Mouse (Mus musculus): Measurements from ENCODE around the gene Prkd1. TPM values are rescaled to one million over a fixed set of nuclear protein-coding genes. Genes with fewer than 3 reads are reported as not detected.

Prkd1 gene
- polyA plus RNA-seq, 1 experiment from 2014 or later: 6.5 TPM

DNA sequence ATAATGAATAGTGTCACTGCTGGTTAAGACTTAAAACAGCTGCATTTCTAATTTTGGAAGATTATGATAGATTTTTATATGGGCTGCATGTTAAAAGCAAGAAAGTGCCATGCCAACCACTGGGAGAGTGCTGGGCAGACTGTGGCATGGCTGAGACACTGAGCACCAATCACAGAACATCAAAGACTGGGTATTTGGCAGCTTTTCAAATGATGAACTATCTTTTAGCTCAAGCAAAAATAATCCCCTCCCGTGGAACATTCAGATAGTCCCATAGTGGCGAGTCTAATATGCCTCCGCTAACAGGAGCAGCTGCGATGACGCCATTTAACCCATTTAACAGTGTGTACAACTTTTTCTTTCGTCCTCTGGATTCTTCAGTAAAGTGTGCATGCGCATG lies 169.1 kb downstream of the Prkd1 start:
- Histone ChIP-seq H3K4me1 (peaks cover 5% of the 10 kb centered on the region; the same call in 1 of the 2 replicates), H3K27me3 (ENCODE audit: insufficient read depth, poor library complexity, severe bottlenecking) (no peaks in the 10 kb centered on the region), H3K36me3 (no peaks in the 10 kb centered on the region), H3K9me3 (no peaks in the 10 kb centered on the region), H3K27ac (no peak overlapping the region), H3K4me3 (no peak overlapping the region)
- DNase-seq (ENCODE audit: low spot score): no peak
- WGBS: 88% methylated on average over 7 of the region's 7 CpGs

- Histone ChIP-seq H3K4me1 (no peaks in the 10 kb centered on the region), H3K27ac (no peak overlapping the region), H3K27me3 (ENCODE audit: insufficient read depth, poor library complexity, severe bottlenecking) (no peaks in the 10 kb centered on the region), H3K9me3 (no peaks in the 10 kb centered on the region), H3K36me3 (0 out of 2 replicates have a peak, but pooled peaks cover 8% of the 10 kb centered on the region), H3K4me3 (no peak overlapping the region)
- DNase-seq (ENCODE audit: low spot score): no peak
- WGBS: 86% methylated on average over 3 of the region's 3 CpGs
Observed at GRCm38 (mm10) chr12:50457151-50457550, 191.7 kb downstream of the Prkd1 start.

- Histone ChIP-seq H3K27me3 (ENCODE audit: insufficient read depth, poor library complexity, severe bottlenecking) (no peaks in the 10 kb centered on the region), H3K36me3 (no peaks in the 10 kb centered on the region), H3K9me3 (no peaks in the 10 kb centered on the region), H3K4me3 (no peak overlapping the region), H3K4me1 (no peaks in the 10 kb centered on the region), H3K27ac (no peak overlapping the region)
- no peak for DNase-seq (ENCODE audit: low spot score)
- 93% methylated on average over 3 of the region's 3 CpGs for WGBS
Observed at GRCm38 (mm10) chr12:50451761-50452160, 197.1 kb downstream of the Prkd1 start.

DNA sequence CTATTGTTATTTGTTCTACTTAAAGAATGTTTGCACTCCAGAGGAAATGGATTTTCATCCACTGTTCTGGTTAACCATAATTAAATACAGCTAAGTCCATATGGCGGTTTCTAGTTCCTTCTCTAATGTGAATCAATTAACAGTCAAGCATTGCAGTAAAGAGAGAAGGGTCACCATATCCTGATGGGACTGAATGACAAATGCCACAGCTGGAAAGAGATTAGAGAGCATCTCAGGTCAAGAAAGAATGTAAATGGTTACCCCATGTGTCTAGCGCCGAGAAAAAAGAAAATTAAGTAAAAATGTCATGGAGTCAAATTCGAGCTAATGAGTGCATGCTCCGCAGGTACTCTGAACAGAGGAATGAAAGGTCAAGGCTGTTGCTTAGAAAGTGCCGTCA lies 212.2 kb downstream of the Prkd1 start:
- DNase-seq (ENCODE audit: low spot score): no peak
- H3K27ac ChIP-seq: no peak overlapping the region
- 86% methylated on average over 6 of the region's 6 CpGs for WGBS
- H3K36me3 ChIP-seq: no peaks in the 10 kb centered on the region
- H3K4me3 ChIP-seq: no peak overlapping the region
- no peaks in the 10 kb centered on the region for H3K27me3 ChIP-seq (ENCODE audit: insufficient read depth, poor library complexity, severe bottlenecking)
- no peaks in the 10 kb centered on the region for H3K4me1 ChIP-seq
- no peaks in the 10 kb centered on the region for H3K9me3 ChIP-seq

- no peaks in the 10 kb centered on the region for H3K36me3 ChIP-seq
- 87% methylated on average over 5 of the region's 5 CpGs for WGBS
- H3K4me1 ChIP-seq: no peaks in the 10 kb centered on the region
- H3K9me3 ChIP-seq: no peaks in the 10 kb centered on the region
- no peak overlapping the region for H3K27ac ChIP-seq
- no peak overlapping the region for H3K4me3 ChIP-seq
- no peaks in the 10 kb centered on the region for H3K27me3 ChIP-seq (ENCODE audit: insufficient read depth, poor library complexity, severe bottlenecking)
- DNase-seq (ENCODE audit: low spot score): no peak
Observed at GRCm38 (mm10) chr12:50430129-50430703, 218.7 kb downstream of the Prkd1 start.

DNA sequence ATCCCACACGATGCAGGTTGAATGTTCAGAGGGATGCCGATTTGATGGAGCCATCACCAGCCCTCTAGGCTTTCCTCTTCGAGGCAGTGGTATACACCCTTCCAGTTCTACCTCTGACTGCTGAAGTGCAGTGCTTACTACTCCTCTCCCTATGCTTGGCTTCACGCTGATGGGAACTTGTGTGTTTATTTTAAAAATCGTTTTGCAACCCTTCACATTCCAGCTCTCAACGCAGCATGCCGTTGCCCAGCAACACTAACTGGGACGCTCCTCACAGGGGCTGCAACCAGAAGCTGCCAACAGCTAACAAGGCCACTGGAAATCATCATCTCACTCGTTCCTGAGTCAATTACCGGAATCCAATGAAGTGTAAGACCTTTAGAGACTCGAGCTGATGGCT lies 296.5 kb downstream of the Prkd1 start:
- Histone ChIP-seq H3K27me3 (ENCODE audit: insufficient read depth, poor library complexity, severe bottlenecking) (no peaks in the 10 kb centered on the region), H3K27ac (no peak overlapping the region), H3K9me3 (no peaks in the 10 kb centered on the region), H3K4me1 (peaks cover 8% of the 10 kb centered on the region; the same call in 1 of the 2 replicates), H3K4me3 (no peak overlapping the region; the same call in 1 of the 2 replicates), H3K36me3 (no peaks in the 10 kb centered on the region)
- DNase-seq (ENCODE audit: low spot score): peak; percentile 77
- WGBS: 52% methylated on average over 11 of the region's 11 CpGs

DNA sequence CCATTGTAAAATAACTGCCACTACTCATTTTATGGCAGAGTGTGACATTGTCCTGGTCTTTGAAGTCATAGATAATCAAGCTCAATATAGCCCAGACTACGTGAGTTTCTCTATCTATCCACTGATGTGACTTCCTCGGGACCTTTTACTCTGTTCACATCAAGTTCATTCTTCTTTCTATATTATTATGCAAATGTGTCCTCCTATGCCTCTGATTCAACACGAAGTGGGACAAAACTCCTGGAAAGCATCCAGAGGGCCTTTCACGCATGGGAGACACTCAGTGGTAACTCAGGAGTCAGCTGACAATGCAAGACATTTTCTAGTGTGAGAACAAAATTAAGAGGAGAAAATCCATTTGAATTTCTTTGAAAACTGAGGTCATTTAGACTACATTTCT lies 315.7 kb downstream of the Prkd1 start:
- Histone ChIP-seq H3K27me3 (ENCODE audit: insufficient read depth, poor library complexity, severe bottlenecking) (no peaks in the 10 kb centered on the region), H3K4me1 (no peaks in the 10 kb centered on the region), H3K27ac (no peak overlapping the region), H3K9me3 (no peaks in the 10 kb centered on the region), H3K4me3 (no peak overlapping the region), H3K36me3 (no peaks in the 10 kb centered on the region)
- DNase-seq (ENCODE audit: low spot score): no peak
- WGBS: 69% methylated on average over 4 of the region's 4 CpGs

DNA sequence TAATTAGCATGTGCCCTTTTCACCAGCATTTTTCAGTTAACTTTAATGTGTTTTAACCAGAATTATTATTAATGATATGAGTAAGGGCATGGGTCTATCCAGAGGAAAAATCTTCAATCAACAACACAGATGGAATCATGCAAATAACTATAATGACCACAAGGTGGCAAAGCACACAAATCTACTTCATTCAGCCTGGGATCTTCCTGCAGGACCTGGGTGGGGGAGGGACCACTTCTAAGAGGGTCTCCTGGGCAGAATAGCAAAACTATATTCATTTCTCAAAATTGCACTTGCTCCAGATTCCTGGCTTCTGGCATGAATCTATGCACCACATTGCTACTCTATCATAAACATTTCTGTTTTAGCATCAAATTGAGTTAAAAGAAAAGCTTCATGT lies 334.3 kb downstream of the Prkd1 start:
- Histone ChIP-seq H3K4me1 (no peaks in the 10 kb centered on the region), H3K27ac (no peak overlapping the region), H3K9me3 (no peaks in the 10 kb centered on the region), H3K4me3 (no peak overlapping the region), H3K27me3 (ENCODE audit: insufficient read depth, poor library complexity, severe bottlenecking) (no peaks in the 10 kb centered on the region), H3K36me3 (no peaks in the 10 kb centered on the region)
- DNase-seq (ENCODE audit: low spot score): no peak

DNA sequence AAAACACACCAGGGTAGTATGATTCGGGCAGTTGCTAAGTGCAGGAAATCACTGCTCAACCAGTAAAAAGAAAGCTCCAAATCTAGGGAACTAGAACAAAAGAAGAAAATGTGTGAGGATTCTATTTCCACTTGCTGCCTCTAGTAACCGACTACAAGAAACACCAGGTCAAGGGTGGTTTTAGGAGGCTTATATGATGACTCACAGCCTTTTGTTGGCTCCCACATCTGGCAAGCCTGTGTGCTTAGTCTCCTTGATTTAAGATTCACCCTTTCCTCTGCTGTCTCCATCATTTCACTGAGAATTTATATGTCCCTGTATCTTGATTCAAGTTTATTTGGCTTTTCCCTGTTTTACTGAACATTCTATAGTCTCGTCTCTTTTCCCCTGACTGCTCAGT lies 339.6 kb downstream of the Prkd1 start:
- no peak for DNase-seq (ENCODE audit: low spot score)
- H3K27ac ChIP-seq: no peak overlapping the region
- H3K4me3 ChIP-seq: no peak overlapping the region
- no peaks in the 10 kb centered on the region for H3K36me3 ChIP-seq
- H3K4me1 ChIP-seq: no peaks in the 10 kb centered on the region
- 61% methylated on average over 3 of the region's 3 CpGs for WGBS
- no peaks in the 10 kb centered on the region for H3K9me3 ChIP-seq
- H3K27me3 ChIP-seq (ENCODE audit: insufficient read depth, poor library complexity, severe bottlenecking): no peaks in the 10 kb centered on the region

DNA sequence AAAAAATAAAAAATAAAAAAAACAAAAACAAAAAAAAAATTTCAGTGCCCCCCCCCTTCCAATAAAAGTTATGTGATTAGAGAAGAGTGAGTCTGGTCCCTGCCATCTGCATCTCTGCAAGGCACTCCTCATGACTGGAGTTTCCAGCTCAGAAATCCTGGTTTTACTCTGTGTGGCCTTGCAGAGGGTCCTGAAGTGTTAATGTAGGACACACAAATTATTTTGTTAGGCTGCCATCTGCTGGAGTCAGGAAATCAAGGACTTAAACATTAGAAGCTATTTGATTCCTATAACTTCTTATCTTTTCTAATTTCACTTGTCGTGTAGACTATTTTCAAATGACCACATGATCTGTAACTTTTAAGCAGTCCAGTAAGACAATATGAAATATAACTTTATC lies 347.6 kb downstream of the Prkd1 start:
- H3K4me1 ChIP-seq: no peaks in the 10 kb centered on the region
- 30% methylated on average over 1 of the region's 1 CpGs for WGBS
- no peak for DNase-seq (ENCODE audit: low spot score)
- H3K9me3 ChIP-seq: no peaks in the 10 kb centered on the region
- H3K36me3 ChIP-seq: no peaks in the 10 kb centered on the region
- H3K27ac ChIP-seq: no peak overlapping the region
- H3K27me3 ChIP-seq (ENCODE audit: insufficient read depth, poor library complexity, severe bottlenecking): no peaks in the 10 kb centered on the region
- H3K4me3 ChIP-seq: no peak overlapping the region

DNA sequence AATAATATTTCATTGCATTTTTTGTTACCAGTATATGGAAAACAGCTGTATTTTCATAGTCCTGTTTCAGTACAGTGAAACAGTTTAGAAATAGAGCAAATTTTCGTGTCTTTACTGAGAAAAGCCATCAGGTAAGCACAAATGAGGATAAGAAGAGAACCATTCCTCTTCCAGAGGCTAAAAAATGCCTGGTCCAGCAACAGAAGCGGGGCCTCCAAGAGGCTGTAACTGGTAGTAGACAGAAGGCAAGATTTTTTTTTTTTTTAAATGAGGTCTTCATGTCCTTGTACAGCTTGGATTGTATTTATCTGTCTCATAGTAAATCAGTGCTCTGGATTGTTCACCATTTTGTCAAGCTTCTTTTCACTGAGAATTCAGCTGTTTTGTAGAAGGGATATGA lies 352.8 kb downstream of the Prkd1 start:
- WGBS: 61% methylated on average over 2 of the region's 2 CpGs
- Histone ChIP-seq H3K4me3 (no peak overlapping the region), H3K27me3 (ENCODE audit: insufficient read depth, poor library complexity, severe bottlenecking) (no peaks in the 10 kb centered on the region), H3K27ac (no peak overlapping the region), H3K4me1 (no peaks in the 10 kb centered on the region), H3K9me3 (no peaks in the 10 kb centered on the region), H3K36me3 (no peaks in the 10 kb centered on the region)
- no peak for DNase-seq (ENCODE audit: low spot score)

- WGBS: 68% methylated on average over 2 of the region's 2 CpGs
- H3K4me3 ChIP-seq: no peak overlapping the region
- DNase-seq (ENCODE audit: low spot score): no peak
- no peaks in the 10 kb centered on the region for H3K4me1 ChIP-seq
- no peaks in the 10 kb centered on the region for H3K27me3 ChIP-seq (ENCODE audit: insufficient read depth, poor library complexity, severe bottlenecking)
- no peaks in the 10 kb centered on the region for H3K36me3 ChIP-seq
- H3K27ac ChIP-seq: no peak overlapping the region
- no peaks in the 10 kb centered on the region for H3K9me3 ChIP-seq
Observed at GRCm38 (mm10) chr12:50295549-50295948, 353.3 kb downstream of the Prkd1 start.

DNA sequence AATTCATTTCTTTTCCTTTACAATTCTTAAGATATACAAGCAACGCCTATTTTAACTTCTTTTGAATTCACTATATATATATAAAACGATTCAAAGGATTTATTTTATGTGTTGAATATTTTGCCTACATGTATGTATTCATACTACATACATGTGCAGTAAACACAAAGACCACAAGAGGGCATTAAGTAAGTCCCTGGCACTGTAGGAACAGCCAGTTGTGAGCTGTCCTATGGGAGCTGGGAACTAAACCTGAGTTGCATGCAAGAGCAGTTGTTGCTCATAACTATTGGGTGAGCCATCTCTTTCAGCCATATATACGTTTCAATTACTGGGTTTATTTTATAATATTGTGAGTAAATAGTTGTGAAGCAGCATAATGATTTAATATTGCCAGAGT lies 356.1 kb downstream of the Prkd1 start:
- WGBS: 59% methylated on average over 3 of the region's 3 CpGs
- H3K36me3 ChIP-seq: no peaks in the 10 kb centered on the region
- H3K4me3 ChIP-seq: no peak overlapping the region
- H3K9me3 ChIP-seq: no peaks in the 10 kb centered on the region
- no peak for DNase-seq (ENCODE audit: low spot score)
- no peaks in the 10 kb centered on the region for H3K4me1 ChIP-seq
- no peaks in the 10 kb centered on the region for H3K27me3 ChIP-seq (ENCODE audit: insufficient read depth, poor library complexity, severe bottlenecking)
- no peak overlapping the region for H3K27ac ChIP-seq

Data from heart, embryonic 10.5 days (tissue).